ENCODE assay signal across 8 mouse cellular contexts in the genomic region with DNA sequence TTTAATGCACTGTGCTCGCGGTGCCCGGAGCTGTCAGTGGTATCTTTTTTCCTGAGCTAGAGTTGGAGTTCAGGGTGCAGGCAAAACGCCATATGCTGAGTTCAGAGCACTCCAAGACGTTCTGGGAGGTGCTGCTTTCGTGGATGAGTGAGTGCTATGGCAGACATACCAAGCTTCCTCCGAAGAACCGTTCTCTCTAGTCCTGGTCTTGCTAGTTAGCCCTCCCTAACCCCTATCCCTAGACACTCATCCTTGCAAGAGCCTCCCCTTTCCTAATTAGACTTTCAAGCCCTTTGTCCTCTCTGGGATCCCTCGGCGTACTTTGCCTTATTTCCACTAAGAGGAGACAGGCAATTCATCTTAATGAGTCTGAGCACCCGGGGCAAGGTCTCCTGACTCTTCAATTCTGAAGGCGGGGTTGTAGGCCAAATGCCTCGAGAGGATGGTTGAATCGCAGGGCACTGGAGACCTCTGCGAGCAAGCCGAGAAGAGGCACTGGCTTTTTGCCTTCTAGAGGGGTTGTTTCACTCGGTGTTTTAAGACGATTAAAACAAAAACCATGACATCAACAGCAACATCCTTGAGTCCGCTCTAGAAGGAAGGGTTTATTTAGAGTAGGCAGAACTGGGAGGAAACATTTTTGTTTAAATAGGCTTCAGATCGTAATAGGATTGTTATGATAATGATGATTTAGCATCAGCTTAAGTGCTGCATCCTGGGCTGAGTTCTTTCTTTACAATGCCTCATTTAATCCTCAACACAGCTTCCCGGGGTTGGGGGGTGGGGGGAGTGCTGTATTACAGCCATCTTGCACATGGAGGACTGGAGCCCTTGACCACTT.
DNase-seq lines count a peak whose midpoint lies in the region; ATAC-seq and TF ChIP-seq lines count a peak whose summit lies in the region.

No protein-coding gene starts in this region.

- 0 out of 2 replicates have a peak, but pooled peaks cover 4% of the 10 kb centered on the region for H3K27me3 ChIP-seq in heart, embryonic 12.5 days (replicated peaks)
- no peaks in the 10 kb centered on the region; the same call in 1 of the 2 replicates for H3K27me3 ChIP-seq in hindbrain, embryonic 15.5 days
- no peaks in the 10 kb centered on the region for H3K27me3 ChIP-seq in liver, embryonic 14.5 days (ENCODE audit: control insufficient read depth, insufficient read depth, low read length)

- peak overlapping the region; percentile 55 for H3K4me2 ChIP-seq in heart, embryonic 12.5 days
- peak overlapping the region; percentile 48 for H3K4me2 ChIP-seq in hindbrain, embryonic 15.5 days
- 0 out of 2 replicates have a peak overlapping the region, but pooled peaks have one; percentile 8 for H3K4me2 ChIP-seq in liver, embryonic 14.5 days (ENCODE audit: low read depth)

- 13% methylated on average over 21 of the region's 21 CpGs for WGBS in heart, embryonic 12.5 days
- WGBS in hindbrain, embryonic 15.5 days: 4% methylated on average over 21 of the region's 21 CpGs
- 14% methylated on average over 21 of the region's 21 CpGs for WGBS in liver, embryonic 14.5 days (ENCODE audit: insufficient replicate concordance)

- H3K9ac ChIP-seq in heart, embryonic 12.5 days: no peak overlapping the region
- 0 out of 2 replicates have a peak overlapping the region, but pooled peaks have one; percentile 10 for H3K9ac ChIP-seq in hindbrain, embryonic 15.5 days
- H3K9ac ChIP-seq in liver, embryonic 14.5 days (replicated peaks): no peak overlapping the region

- intact Hi-C loops in left cerebral cortex, postnatal 4 days (cut with DNase I): loop anchor here (10.0 kb wide), 1 partner anchor 133 kb away; no protein-coding TSS in a partner anchor

- no peak for DNase-seq in heart, adult 11 months
- DNase-seq in cerebellum, adult 9-11 months: peak; percentile 10
- no peak for DNase-seq in liver, embryonic 14.5 days (ENCODE audit: low read depth in 3 of 3, low spot score in 3 of 3)
- DNase-seq in c-Kit-positive CD71-positive TER-119-positive erythroid progenitor cells, embryonic 14.5 days (ENCODE audit: low spot score): no peak
- no peak for DNase-seq in left cerebral cortex, postnatal 4 days
- DNase-seq in gastrocnemius, postnatal 4 days (ENCODE audit: low spot score in 2 of 2): no peak

- TF ChIP-seq EP300 in liver, embryonic 14.5 days (IDR thresholded peaks at IDR 0.05; ENCODE audit: low read depth): no peak

- TF ChIP-seq CTCF in liver, embryonic 14.5 days (IDR thresholded peaks at IDR 0.05; ENCODE audit: low read depth): no peak

- H3K27ac ChIP-seq in heart, embryonic 12.5 days (ENCODE audit: poor library complexity, severe bottlenecking): no peak overlapping the region
- H3K27ac ChIP-seq in hindbrain, embryonic 15.5 days (replicated peaks): peak overlapping the region; percentile 49
- H3K27ac ChIP-seq in liver, embryonic 14.5 days: no peak overlapping the region

- H3K4me3 ChIP-seq in heart, embryonic 12.5 days: peak overlapping the region; percentile 9; the same call in 1 of the 2 replicates
- 0 out of 2 replicates have a peak overlapping the region, but pooled peaks have one; percentile 11 for H3K4me3 ChIP-seq in hindbrain, embryonic 15.5 days
- no peak overlapping the region for H3K4me3 ChIP-seq in liver, embryonic 14.5 days (ENCODE audit: insufficient read depth in 1 of 2, low read depth in 2 of 2, low read length in 2 of 2)

- no peaks in the 10 kb centered on the region for H3K9me3 ChIP-seq in heart, embryonic 12.5 days (replicated peaks)
- H3K9me3 ChIP-seq in hindbrain, embryonic 15.5 days: no peaks in the 10 kb centered on the region
- H3K9me3 ChIP-seq in liver, embryonic 14.5 days (ENCODE audit: control insufficient read depth, low read length): no peaks in the 10 kb centered on the region

- peaks cover 32% of the 10 kb centered on the region for H3K4me1 ChIP-seq in heart, embryonic 12.5 days (replicated peaks)
- H3K4me1 ChIP-seq in hindbrain, embryonic 15.5 days (replicated peaks): peaks cover 40% of the 10 kb centered on the region
- peaks cover 0 to 5% of the 10 kb centered on the region in 2 experiments; a peak in 2 of 4 replicates for H3K4me1 ChIP-seq in liver, embryonic 14.5 days (replicated peaks; ENCODE audit: control insufficient read depth in 2 of 2, insufficient read depth in 2 of 2, low read length in 1 of 2)

- no peak for ATAC-seq in heart, embryonic 12.5 days (ENCODE audit: insufficient number of reproducible peaks, low FRiP score)
- peak; percentile 33 for ATAC-seq in hindbrain, embryonic 15.5 days (ENCODE audit: low FRiP score, low read depth)
- no peak for ATAC-seq in liver, embryonic 14.5 days (ENCODE audit: insufficient read depth)

- H3K36me3 ChIP-seq in heart, embryonic 12.5 days: no peaks in the 10 kb centered on the region
- no peaks in the 10 kb centered on the region for H3K36me3 ChIP-seq in hindbrain, embryonic 15.5 days
- no peaks in the 10 kb centered on the region for H3K36me3 ChIP-seq in liver, embryonic 14.5 days (replicated peaks; ENCODE audit: control insufficient read depth, insufficient read depth, low read depth)

Comparison
In these comparisons a context has a peak if more than half of its experiments do, and no peak if none do; other contexts are left out.
1. H3K4me3 ChIP-seq: peak in heart, embryonic 12.5 days (single experiment) and hindbrain, embryonic 15.5 days (single experiment); none in liver, embryonic 14.5 days (0 of 2).
2. Peak in every context shown above with its lines, with median percentiles within 50 percentile points of each other: H3K4me2 ChIP-seq.